Mouse (Mus musculus) limb, embryonic 12.5 days (tissue): ENCODE measurements around the gene Galnt2. TPM values are rescaled to one million over a fixed set of nuclear protein-coding genes. Genes with fewer than 3 reads are reported as not detected.

ENCODE experiments used
- ATAC-seq: fragments of 200-750 bp; cut with Nextera tagmentation; 2 replicates; pipeline ENCODE4 v1.8.0; 2017; ENCODE audit warnings: low read depth, moderate TSS enrichment; ENCODE audit not compliant: insufficient number of reproducible peaks, insufficient read depth, low FRiP score, low TSS enrichment
- H3K27ac ChIP-seq: fragments of 300-500 bp; sonication (generic); 2 replicates; pipeline ENCODE4 v1.5.1; 2016; ENCODE audit warnings: mild to moderate bottlenecking, moderate library complexity
- H3K27me3 ChIP-seq: fragments of 300-500 bp; sonication (generic); 2 replicates; pipeline ENCODE4 v1.6.1; 2016; ENCODE audit warnings: mild to moderate bottlenecking, moderate library complexity
- H3K36me3 ChIP-seq: fragments of 300-500 bp; sonication (generic); 2 replicates; pipeline ENCODE4 v1.6.1; 2016; ENCODE audit warnings: mild to moderate bottlenecking, moderate library complexity
- H3K4me1 ChIP-seq: fragments of 300-500 bp; sonication (generic); replicated peaks from 2 replicates; pipeline ENCODE4 v1.6.1; 2016
- H3K4me2 ChIP-seq: fragments of 300-500 bp; sonication (generic); 2 replicates; pipeline ENCODE4 v1.6.1; 2016; ENCODE audit warnings: mild to moderate bottlenecking, moderate library complexity
- H3K4me3 ChIP-seq: fragments of 300-500 bp; sonication (generic); replicated peaks from 2 replicates; pipeline ENCODE4 v1.5.1; 2016; ENCODE audit warnings: mild to moderate bottlenecking
- H3K9ac ChIP-seq: fragments of 300-500 bp; sonication (generic); replicated peaks from 2 replicates; pipeline ENCODE4 v1.6.1; 2016; ENCODE audit warnings: mild to moderate bottlenecking, moderate library complexity
- H3K9me3 ChIP-seq: fragments of 300-500 bp; sonication (generic); 2 replicates; pipeline ENCODE4 v1.6.1; 2016; ENCODE audit warnings: mild to moderate bottlenecking, moderate library complexity
- WGBS: fragments of 180-500 bp; shearing (Covaris S2); methylation state at CpG from one replicate; pipeline ENCODE4 v1.1.7; 2016; 5-methylcytosine and 5-hydroxymethylcytosine counted together
- polyA plus RNA-seq: library from polyadenylated mRNA; unstranded; fragments of >200 nt; fragmentation: Nextera tagmentation; extraction: Ambion mirVana; gene quantifications from 2 replicates; pipeline ENCODE4 v1.2.1, GENCODE M21; 2016

The Galnt2 gene
- polyA plus RNA-seq, 1 experiment from 2014 or later, result 64.3 TPM

DNA sequence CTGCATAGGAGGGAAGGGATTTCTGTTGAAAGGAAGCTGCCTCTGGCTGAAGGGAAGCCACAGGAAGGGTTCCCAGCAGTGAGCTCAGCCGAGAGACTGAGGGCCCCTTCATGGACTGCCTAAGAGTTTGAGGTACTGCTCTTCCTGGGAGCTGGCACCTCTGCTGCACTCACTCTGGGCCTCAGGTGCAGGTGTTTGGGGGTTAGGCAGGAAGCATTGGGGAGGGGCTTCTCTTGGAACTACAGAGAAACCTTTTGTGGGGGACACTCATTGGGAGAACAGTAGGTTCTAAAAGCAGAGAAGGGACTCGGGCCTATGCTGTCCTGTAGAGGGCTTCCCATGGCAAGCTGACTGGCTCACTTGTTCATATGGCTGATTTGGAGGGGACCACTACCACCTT lies 3.3 kb downstream of the Galnt2 start:
- Histone ChIP-seq H3K27me3 (no peaks in the 10 kb centered on the region), H3K9me3 (no peaks in the 10 kb centered on the region), H3K4me2 (no peak overlapping the region), H3K36me3 (no peaks in the 10 kb centered on the region), H3K4me3 (no peak overlapping the region), H3K9ac (no peak overlapping the region), H3K4me1 (peaks cover 30% of the 10 kb centered on the region), H3K27ac (no peak overlapping the region)
- ATAC-seq, result no peak
- 64% methylated on average over 2 of the region's 2 CpGs for WGBS

DNA sequence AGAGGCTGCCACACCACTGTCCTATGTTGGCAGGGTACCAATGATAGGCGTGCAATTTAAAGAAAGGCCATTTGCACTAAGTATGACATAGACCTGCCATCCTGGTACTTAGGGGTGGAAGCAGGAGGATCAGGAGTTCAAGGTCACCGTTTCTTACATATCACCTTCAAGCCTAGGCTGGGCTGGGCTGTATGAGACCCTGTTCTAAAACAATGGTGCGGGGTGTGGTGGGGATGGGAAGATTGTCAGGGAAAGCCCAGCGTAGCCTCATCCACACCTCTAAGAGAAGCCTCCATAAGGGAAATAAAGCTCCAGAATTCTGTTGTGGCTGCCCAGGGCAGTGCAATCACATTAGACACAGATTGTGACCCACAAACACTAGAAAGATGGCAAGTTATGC lies 4.3 kb downstream of the Galnt2 start:
- Histone ChIP-seq H3K36me3 (peaks cover 1% of the 10 kb centered on the region; the same call in 1 of the 2 replicates), H3K4me1 (peaks cover 38% of the 10 kb centered on the region), H3K4me3 (no peak overlapping the region), H3K9me3 (no peaks in the 10 kb centered on the region), H3K27me3 (no peaks in the 10 kb centered on the region), H3K27ac (no peak overlapping the region), H3K4me2 (no peak overlapping the region), H3K9ac (no peak overlapping the region)
- no peak for ATAC-seq
- WGBS, result 91% methylated on average over 4 of the region's 4 CpGs

DNA sequence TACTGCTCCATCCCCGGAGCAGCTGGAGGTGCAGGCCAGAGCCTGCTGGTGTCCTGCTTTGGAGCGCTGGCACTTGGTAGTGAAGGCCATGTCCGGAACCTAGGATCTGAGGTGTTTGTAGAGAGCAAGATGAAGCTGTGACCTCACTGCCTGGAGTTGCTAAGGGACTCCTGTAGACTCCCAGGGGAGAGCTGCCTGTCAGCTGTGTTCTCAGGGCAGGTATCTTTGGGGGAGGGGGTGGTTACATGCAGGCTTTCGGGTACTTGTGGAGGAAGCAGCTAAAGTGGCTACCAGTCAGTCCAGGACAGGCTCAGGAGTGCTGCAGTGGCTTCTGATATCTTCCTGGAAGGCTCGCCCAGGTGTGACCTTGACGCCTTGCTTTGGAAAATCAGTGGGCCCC lies 8.2 kb downstream of the Galnt2 start:
- H3K36me3 ChIP-seq, result peaks cover 19% of the 10 kb centered on the region
- H3K4me1 ChIP-seq, result peaks cover 19% of the 10 kb centered on the region
- ATAC-seq, result no peak
- H3K9me3 ChIP-seq, result peaks cover 13% of the 10 kb centered on the region
- no peak overlapping the region for H3K4me2 ChIP-seq
- 71% methylated on average over 6 of the region's 6 CpGs for WGBS
- no peaks in the 10 kb centered on the region for H3K27me3 ChIP-seq
- no peak overlapping the region for H3K9ac ChIP-seq
- no peak overlapping the region for H3K27ac ChIP-seq
- no peak overlapping the region for H3K4me3 ChIP-seq

DNA sequence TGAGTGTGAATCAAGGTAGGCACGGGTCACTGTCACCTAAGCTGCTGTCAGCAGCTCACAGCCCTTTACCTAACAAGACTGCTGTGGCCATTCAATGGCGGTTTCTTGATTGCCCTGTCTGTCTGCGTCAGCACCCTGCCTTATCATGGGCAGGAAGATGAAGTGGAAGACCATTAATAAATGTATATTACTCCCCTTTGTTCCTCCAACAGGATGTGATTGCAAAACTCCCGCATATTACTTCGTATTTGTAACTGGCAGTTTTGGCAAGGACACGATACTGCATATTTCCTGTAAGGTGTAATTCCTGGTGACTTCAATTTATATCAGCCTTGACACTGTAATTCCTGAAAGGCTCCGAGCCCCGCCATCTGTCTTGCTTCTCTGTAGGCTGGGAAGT lies 9.7 kb downstream of the Galnt2 start:
- H3K9me3 ChIP-seq, result peaks cover 13% of the 10 kb centered on the region
- 58% methylated on average over 8 of the region's 8 CpGs for WGBS
- H3K4me3 ChIP-seq, result no peak overlapping the region
- H3K9ac ChIP-seq, result no peak overlapping the region
- peaks cover 33% of the 10 kb centered on the region for H3K36me3 ChIP-seq
- no peaks in the 10 kb centered on the region for H3K27me3 ChIP-seq
- H3K27ac ChIP-seq, result no peak overlapping the region
- no peak overlapping the region for H3K4me2 ChIP-seq
- H3K4me1 ChIP-seq, result peaks cover 17% of the 10 kb centered on the region
- ATAC-seq, result no peak

DNA sequence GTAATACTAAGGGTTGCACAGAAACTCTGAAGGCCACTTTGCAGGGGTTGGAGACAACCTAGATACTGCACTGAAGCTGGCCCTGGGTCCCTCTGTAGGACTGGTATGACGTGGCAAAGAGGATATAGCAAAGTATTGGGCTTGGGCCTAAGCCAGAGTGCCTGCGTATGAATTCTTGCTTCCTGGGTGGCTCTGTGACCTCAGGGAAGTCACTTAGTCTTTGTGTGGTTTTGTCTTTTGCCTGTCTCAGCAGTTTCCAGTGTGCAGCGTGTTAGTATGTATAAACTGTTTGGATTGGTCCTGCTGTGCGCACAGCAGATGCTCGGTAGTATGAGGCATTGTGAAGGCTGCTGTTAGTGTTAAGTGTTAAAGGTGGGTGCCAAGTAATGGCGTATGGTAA lies 11.0 kb downstream of the Galnt2 start:
- Histone ChIP-seq H3K4me2 (no peak overlapping the region), H3K4me3 (no peak overlapping the region), H3K27me3 (no peaks in the 10 kb centered on the region), H3K4me1 (peaks cover 17% of the 10 kb centered on the region), H3K9me3 (peaks cover 13% of the 10 kb centered on the region), H3K27ac (no peak overlapping the region), H3K36me3 (peaks cover 40% of the 10 kb centered on the region), H3K9ac (no peak overlapping the region)
- ATAC-seq, result no peak
- 93% methylated on average over 6 of the region's 6 CpGs for WGBS

DNA sequence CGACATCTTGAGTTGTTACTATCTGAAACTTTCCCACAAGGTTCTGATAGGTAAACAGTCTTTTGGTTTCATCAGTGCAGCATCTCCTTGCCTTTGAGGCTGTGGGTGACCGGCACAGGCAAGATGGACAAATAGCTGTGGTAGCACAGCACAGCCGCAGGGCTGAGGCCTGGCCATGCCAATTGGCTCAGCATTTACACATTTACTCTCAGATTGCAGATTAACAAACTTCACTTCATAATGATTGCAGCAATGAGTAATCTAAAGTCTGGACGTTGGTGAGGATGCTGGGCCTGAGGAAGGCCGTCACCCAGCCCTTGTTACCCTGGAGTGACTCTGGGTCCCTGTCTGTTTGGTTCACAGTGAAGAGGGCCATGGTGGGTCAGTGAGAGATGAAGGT lies 11.7 kb downstream of the Galnt2 start:
- no peak overlapping the region for H3K4me2 ChIP-seq
- no peak overlapping the region for H3K27ac ChIP-seq
- H3K9me3 ChIP-seq, result peaks cover 13% of the 10 kb centered on the region
- H3K27me3 ChIP-seq, result no peaks in the 10 kb centered on the region
- H3K4me3 ChIP-seq, result no peak overlapping the region
- H3K9ac ChIP-seq, result no peak overlapping the region
- ATAC-seq, result no peak
- peaks cover 40% of the 10 kb centered on the region for H3K36me3 ChIP-seq
- 97% methylated on average over 5 of the region's 5 CpGs for WGBS
- peaks cover 17% of the 10 kb centered on the region for H3K4me1 ChIP-seq

DNA sequence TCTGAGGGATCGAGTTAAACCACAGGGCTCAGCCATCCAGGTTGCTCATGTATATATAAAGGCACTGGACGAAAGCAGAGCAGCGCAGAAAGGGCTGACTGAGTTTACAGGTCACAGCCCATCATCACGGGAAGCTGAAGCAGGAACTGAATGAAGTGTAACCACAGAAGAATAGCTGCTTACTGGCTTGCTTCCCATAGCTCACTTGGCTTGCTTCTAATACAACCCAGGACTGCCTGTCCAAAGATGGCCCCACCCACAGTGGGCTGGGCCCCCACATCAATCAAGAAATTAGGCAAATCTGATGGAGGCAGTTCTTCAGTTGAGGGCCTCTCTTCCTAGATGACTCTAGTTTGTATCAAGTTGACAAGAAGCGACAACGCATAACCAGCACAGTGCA lies 16.4 kb downstream of the Galnt2 start:
- H3K9me3 ChIP-seq, result peaks cover 13% of the 10 kb centered on the region
- H3K4me3 ChIP-seq, result no peak overlapping the region
- H3K27me3 ChIP-seq, result no peaks in the 10 kb centered on the region
- no peak overlapping the region for H3K27ac ChIP-seq
- 90% methylated on average over 6 of the region's 6 CpGs for WGBS
- H3K4me1 ChIP-seq, result peaks cover 14% of the 10 kb centered on the region
- peaks cover 35% of the 10 kb centered on the region for H3K36me3 ChIP-seq
- ATAC-seq, result no peak
- H3K4me2 ChIP-seq, result no peak overlapping the region
- no peak overlapping the region for H3K9ac ChIP-seq

DNA sequence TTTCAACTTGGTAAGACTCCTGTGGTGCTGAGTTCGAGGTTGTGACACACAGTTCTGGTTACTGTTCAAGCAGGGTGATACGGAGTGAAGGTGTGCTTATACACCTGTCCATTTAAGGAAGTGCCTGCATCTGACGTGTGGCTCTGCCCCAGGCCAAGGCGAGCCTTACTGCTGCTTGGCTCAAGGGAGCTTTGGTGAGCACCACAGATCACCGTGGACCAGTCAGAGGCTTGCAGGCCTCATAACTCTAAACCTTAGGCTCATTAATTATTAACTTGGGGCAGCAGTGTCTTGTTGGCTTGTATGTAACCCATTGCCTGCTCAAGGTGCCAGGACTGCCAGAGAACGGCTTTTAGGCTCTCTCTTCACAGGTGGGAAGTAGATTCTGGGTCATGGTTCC lies 17.5 kb downstream of the Galnt2 start:
- ATAC-seq, result no peak
- 91% methylated on average over 6 of the region's 6 CpGs for WGBS

DNA sequence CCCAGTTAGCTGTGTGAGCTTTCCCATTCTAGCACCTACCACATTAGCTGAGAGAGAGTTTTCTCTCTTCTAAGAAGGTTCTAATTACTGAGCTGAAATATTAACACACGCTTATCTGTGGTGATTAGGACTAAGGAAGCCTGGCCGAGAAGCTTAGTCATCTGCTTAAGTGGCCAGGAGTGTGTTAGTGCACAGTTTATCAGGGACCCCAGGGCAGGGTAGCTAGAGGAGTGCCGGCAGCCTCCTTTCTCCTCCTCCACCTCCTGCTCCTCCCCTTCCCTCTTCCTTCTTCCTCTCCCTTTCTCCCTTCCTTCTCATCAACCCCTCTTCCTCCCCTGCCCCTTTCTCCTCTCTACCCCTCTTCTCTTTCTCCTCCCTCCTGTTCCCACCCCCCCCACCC lies 19.1 kb downstream of the Galnt2 start:
- WGBS, result 13% methylated on average over 3 of the region's 3 CpGs
- Histone ChIP-seq H3K4me2 (no peak overlapping the region), H3K27me3 (no peaks in the 10 kb centered on the region), H3K9ac (no peak overlapping the region), H3K4me1 (peaks cover 24% of the 10 kb centered on the region), H3K4me3 (no peak overlapping the region), H3K36me3 (peaks cover 12% of the 10 kb centered on the region), H3K27ac (no peak overlapping the region), H3K9me3 (no peaks in the 10 kb centered on the region)
- no peak for ATAC-seq

More for the DNA sequence above, 17.5 kb downstream of the Galnt2 start:
- no peak overlapping the region for H3K4me2 ChIP-seq
- no peak overlapping the region for H3K4me3 ChIP-seq
- H3K9me3 ChIP-seq, result peaks cover 6% of the 10 kb centered on the region
- no peaks in the 10 kb centered on the region for H3K27me3 ChIP-seq
- H3K36me3 ChIP-seq, result peaks cover 27% of the 10 kb centered on the region
- H3K9ac ChIP-seq, result no peak overlapping the region
- H3K27ac ChIP-seq, result no peak overlapping the region
- peaks cover 21% of the 10 kb centered on the region for H3K4me1 ChIP-seq

DNA sequence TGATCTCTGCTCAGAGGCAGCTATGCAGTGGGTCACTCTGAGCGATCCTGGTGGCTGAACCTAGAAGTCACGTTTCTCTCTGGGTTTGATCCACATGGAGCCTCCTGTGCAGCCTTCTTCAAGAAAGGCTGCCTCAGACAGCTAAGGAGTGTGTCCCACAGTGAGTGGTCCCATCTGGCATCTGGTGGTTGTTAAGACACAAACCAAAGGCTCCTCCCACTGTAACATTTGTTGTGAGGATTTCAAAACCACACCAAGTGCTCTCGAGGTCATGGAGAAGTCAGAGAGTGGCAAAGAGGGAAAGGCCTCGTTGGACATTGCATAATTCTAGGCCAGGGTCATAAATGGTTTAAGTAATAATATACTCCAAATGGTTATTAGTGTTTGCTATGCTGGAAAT lies 19.6 kb downstream of the Galnt2 start:
- Histone ChIP-seq H3K27ac (0 out of 2 replicates have a peak overlapping the region, but pooled peaks have one; percentile 14), H3K4me2 (no peak overlapping the region), H3K27me3 (no peaks in the 10 kb centered on the region), H3K4me1 (peaks cover 24% of the 10 kb centered on the region), H3K9me3 (no peaks in the 10 kb centered on the region), H3K9ac (no peak overlapping the region; the same call in 1 of the 2 replicates), H3K36me3 (peaks cover 9% of the 10 kb centered on the region; the same call in 1 of the 2 replicates), H3K4me3 (no peak overlapping the region)
- ATAC-seq, result no peak
- WGBS, result 9% methylated on average over 4 of the region's 4 CpGs

DNA sequence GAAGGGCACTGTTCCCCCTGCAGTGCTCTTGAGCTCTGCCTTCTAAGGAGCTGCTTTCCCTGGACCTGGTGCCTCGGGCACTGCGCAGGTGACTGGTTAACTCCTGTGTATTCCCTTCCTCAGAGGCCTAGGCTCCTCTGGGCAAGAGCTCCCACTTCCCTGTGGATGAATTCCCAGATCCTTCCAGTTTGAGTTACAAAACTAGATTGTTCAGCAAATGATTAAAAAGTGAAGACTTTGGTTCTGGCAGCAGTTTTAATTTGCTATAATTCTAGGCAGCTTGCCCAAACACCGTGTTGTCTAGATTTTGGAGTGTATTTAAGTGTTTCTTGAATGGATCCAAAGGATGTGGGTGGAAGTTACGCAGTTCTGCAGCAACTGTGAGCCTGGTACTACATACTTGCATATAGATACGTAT lies 21.4 kb downstream of the Galnt2 start:
- ATAC-seq, result no peak
- Histone ChIP-seq H3K4me3 (no peak overlapping the region), H3K27me3 (no peaks in the 10 kb centered on the region), H3K36me3 (no peaks in the 10 kb centered on the region), H3K9me3 (no peaks in the 10 kb centered on the region), H3K9ac (no peak overlapping the region), H3K4me2 (no peak overlapping the region), H3K4me1 (peaks cover 39% of the 10 kb centered on the region), H3K27ac (no peak overlapping the region)
- 89% methylated on average over 5 of the region's 5 CpGs for WGBS

DNA sequence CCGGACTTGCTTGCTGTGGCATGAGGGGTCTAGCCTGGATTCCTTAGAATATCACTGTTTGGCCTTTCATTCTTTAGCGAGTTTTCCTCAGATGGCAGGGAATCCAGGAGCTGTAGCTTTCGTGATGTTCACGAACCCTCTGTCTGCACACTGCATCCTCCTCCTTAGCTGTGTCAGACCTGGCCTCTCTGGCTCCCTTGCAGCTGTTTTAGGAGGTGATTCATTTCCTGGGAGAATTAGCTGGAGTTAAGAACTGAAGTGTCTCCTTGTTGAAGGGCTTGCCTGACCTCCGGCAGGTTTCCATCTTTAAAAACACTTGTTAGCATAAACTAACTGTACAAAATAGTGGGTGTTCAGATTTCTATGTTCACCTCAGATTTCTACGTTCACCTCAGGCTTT lies 22.7 kb downstream of the Galnt2 start:
- Histone ChIP-seq H3K9me3 (no peaks in the 10 kb centered on the region), H3K27ac (peak overlapping the region; percentile 35; the same call in 1 of the 2 replicates), H3K4me3 (no peak overlapping the region), H3K27me3 (no peaks in the 10 kb centered on the region), H3K9ac (no peak overlapping the region), H3K4me1 (peaks cover 43% of the 10 kb centered on the region), H3K4me2 (no peak overlapping the region), H3K36me3 (no peaks in the 10 kb centered on the region)
- 78% methylated on average over 6 of the region's 6 CpGs for WGBS
- no peak for ATAC-seq
